Mouse (Mus musculus) embryonic facial prominence, embryonic 12.5 days (tissue): Measurements from ENCODE around the gene Nudt2. TPM values are rescaled to one million over a fixed set of nuclear protein-coding genes. Genes with fewer than 3 reads are reported as not detected.
"Not testable (repeated sequence)": the region's sequence is repeated elsewhere in the genome, so short reads cannot be mapped to it uniquely, and the experiment has no call there.

Experiments
- ATAC-seq: fragments of 200-750 bp; cut with Nextera tagmentation; 2 replicates; pipeline ENCODE4 v1.8.0; 2017; ENCODE audit not compliant: insufficient number of reproducible peaks, insufficient read depth, low FRiP score, low TSS enrichment
- H3K27ac ChIP-seq: fragments of 300-500 bp; sonication (generic); 2 replicates; pipeline ENCODE4 v1.5.1; 2016; ENCODE audit warnings: mild to moderate bottlenecking
- H3K27me3 ChIP-seq: fragments of 300-500 bp; sonication (generic); 2 replicates; pipeline ENCODE4 v1.6.1; 2016; ENCODE audit warnings: mild to moderate bottlenecking, moderate library complexity
- H3K36me3 ChIP-seq: fragments of 300-500 bp; sonication (generic); 2 replicates; pipeline ENCODE4 v1.6.1; 2016; ENCODE audit warnings: mild to moderate bottlenecking
- H3K4me1 ChIP-seq: fragments of 300-500 bp; sonication (generic); 2 replicates; pipeline ENCODE4 v1.6.1; 2016
- H3K4me2 ChIP-seq: fragments of 300-500 bp; sonication (generic); replicated peaks from 2 replicates; pipeline ENCODE4 v1.6.1; 2016; ENCODE audit warnings: mild to moderate bottlenecking, moderate library complexity
- H3K4me3 ChIP-seq: fragments of 300-500 bp; sonication (generic); 2 replicates; pipeline ENCODE4 v1.5.1; 2016; ENCODE audit warnings: mild to moderate bottlenecking
- H3K9ac ChIP-seq: fragments of 300-500 bp; sonication (generic); 2 replicates; pipeline ENCODE4 v1.6.1; 2016; ENCODE audit warnings: mild to moderate bottlenecking, moderate library complexity
- H3K9me3 ChIP-seq: fragments of 300-500 bp; sonication (generic); 2 replicates; pipeline ENCODE4 v1.6.1; 2016; ENCODE audit warnings: mild to moderate bottlenecking, moderate library complexity
- WGBS: fragments of 180-500 bp; shearing (Covaris S2); methylation state at CpG from one replicate; pipeline ENCODE4 v1.1.7; 2016; 5-methylcytosine and 5-hydroxymethylcytosine counted together
- polyA plus RNA-seq: library from polyadenylated mRNA; unstranded; fragments of >200 nt; fragmentation: Nextera tagmentation; extraction: Ambion mirVana; gene quantifications from 2 replicates; pipeline ENCODE4 v1.2.1, GENCODE M21; 2016

The Nudt2 gene
- 53.4 and 53.5 TPM in 2 replicates for polyA plus RNA-seq

DNA sequence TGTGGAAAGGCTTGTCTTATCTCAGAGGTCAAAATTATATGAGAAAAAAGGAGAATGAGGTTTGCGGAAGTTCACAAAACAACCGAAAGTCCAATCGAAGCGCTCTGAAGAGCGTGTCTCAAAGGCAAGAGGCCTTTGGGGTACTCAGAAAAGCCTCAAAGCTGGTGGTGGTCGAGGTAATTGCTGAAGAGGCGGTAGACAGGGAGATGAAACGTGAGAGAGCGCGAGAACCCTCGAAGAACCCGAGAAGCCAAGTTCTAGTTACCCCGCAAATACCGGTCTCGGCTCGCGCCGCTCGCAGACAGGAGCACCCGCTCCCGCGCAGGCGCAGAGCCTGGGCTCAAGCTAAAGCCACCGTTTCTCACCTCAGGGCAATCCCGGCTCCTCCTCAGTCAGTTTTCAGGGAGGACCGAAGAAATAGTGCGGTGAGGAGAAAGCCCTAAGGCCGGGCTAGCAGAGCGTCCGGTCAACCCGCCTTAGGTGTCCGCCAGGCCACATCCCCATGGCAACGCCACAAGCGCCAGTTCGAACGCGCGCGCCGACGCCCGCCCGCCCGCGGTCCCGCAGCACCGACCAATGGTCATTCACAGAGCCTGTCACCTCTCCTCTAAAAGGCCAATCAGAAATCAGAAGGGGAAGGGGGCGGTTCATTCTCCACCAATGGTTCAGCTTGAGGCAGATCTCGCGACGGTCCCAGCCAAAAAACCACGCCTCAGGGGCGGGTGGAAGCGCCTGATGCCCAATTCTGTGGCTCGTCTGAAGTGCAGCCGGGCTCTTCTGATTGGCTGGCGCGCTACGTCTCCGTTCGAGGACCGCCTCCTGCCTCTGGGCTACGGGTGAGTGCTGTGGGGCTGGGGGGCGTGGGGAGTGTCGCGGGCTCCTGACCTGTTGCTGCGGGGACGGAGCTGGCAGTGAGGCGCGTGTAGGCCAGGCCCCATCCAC is at the start of gene Nudt2, which contains the start of gene Kif24:
Gene Nudt2 (plus strand): TSS at position 807 of the 942 bp plus-strand sequence.
Gene Kif24 (minus strand): TSS at position 543 of the 942 bp plus-strand sequence.
- WGBS: under 1% methylated on average over 70 of the region's 70 CpGs

DNA sequence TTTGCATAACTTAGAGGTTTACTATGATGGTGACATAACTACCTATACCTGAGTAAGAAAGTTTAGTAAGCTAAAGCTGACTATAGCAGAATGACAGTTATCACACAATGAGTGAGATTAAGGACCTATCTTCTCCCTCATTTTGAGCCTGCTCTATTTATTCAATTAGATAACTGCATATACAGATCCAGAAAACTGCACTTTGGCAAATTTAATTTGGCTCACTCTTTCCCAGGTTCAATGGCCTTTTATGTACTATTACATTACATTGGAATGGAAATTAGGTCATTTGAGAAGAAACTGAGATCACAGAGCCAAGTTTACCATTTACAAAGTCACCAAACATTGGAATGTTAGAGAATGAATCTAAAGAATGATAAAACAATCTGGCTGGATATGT is 48.0 kb upstream of the Nudt2 start:
- no peak overlapping the region for H3K4me2 ChIP-seq
- H3K9ac ChIP-seq: no peak overlapping the region
- H3K4me3 ChIP-seq: no peak overlapping the region
- H3K27me3 ChIP-seq: no peaks in the 10 kb centered on the region
- H3K4me1 ChIP-seq: no peaks in the 10 kb centered on the region
- ATAC-seq: no peak
- no peak overlapping the region for H3K27ac ChIP-seq
- no peaks in the 10 kb centered on the region for H3K36me3 ChIP-seq
- H3K9me3 ChIP-seq: no peaks in the 10 kb centered on the region

More for the DNA sequence above, at the start of gene Nudt2, which contains the start of gene Kif24:
- H3K9me3 ChIP-seq: no peaks in the 10 kb centered on the region
- peak within 1 kb of the TSS; percentile 67 for H3K9ac ChIP-seq
- no peaks in the 10 kb centered on the region for H3K27me3 ChIP-seq
- H3K4me3 ChIP-seq: peak within 1 kb of the TSS; percentile 61
- H3K4me1 ChIP-seq: peaks cover 16% of the 10 kb centered on the region
- H3K36me3 ChIP-seq: 0 out of 2 replicates have a peak, but pooled peaks cover 3% of the 10 kb centered on the region
- H3K27ac ChIP-seq: peak within 1 kb of the TSS; percentile 70
- peak within 1 kb of the TSS; percentile 80 for H3K4me2 ChIP-seq
- peak; percentile 98 for ATAC-seq

DNA sequence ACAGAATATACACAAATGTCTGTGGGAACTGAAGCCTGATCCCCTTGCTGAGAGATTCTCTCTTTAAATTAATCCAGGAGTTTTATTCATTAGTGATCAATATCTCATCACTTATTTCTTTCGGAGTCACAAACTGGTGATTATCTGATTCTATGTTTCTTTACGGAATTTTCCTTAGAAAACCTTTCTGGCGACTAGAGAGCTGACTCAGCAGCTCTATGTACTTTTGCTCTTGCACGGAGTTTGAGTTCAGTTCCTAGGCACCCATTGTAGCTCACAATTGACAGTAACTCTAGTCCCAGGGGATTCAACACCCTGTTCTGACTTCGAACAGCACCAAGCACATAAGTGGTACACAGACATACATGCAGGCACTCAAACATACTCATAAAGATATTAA is 26.0 kb upstream of the Nudt2 start:
- H3K27me3 ChIP-seq: no peaks in the 10 kb centered on the region
- H3K9ac ChIP-seq: no peak overlapping the region
- 85% methylated on average over 5 of the region's 5 CpGs for WGBS
- H3K4me3 ChIP-seq: no peak overlapping the region
- no peak overlapping the region for H3K4me2 ChIP-seq
- ATAC-seq: no peak
- no peaks in the 10 kb centered on the region for H3K9me3 ChIP-seq
- H3K4me1 ChIP-seq: no peaks in the 10 kb centered on the region
- H3K27ac ChIP-seq: no peak overlapping the region
- 0 out of 2 replicates have a peak, but pooled peaks cover 3% of the 10 kb centered on the region for H3K36me3 ChIP-seq

DNA sequence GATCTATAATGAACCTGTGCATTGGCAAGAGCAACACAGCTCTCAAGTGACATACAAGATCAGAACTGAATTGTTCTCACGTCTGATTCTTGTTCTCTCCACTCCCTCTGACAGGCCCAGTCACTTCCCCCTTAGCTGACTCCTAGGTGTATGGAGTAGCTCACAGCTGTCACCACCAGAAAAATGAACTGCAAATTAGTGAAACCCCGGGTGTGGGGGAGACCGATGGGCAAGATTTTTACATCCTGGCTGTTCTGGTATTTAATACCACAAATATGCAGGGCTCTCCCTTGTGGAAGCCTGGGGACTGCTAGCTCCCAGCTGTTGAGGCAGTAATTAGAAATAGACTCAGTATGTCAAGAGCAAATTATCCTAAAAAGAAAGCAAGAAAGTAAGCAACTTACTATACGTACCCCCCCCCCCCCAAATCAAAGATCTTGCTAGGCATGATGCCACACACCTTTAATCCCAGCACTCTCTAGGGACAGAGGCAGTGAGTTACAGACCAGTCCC is 22.1 kb upstream of the Nudt2 start:
- no peak for ATAC-seq
- Histone ChIP-seq H3K9ac (no peak overlapping the region), H3K9me3 (no peaks in the 10 kb centered on the region), H3K27me3 (no peaks in the 10 kb centered on the region), H3K4me1 (no peaks in the 10 kb centered on the region), H3K27ac (no peak overlapping the region), H3K4me3 (no peak overlapping the region), H3K36me3 (peaks cover 8% of the 10 kb centered on the region; the same call in 1 of the 2 replicates), H3K4me2 (no peak overlapping the region)
- 63% methylated on average over 4 of the region's 4 CpGs for whole genome bisulfite sequencing

DNA sequence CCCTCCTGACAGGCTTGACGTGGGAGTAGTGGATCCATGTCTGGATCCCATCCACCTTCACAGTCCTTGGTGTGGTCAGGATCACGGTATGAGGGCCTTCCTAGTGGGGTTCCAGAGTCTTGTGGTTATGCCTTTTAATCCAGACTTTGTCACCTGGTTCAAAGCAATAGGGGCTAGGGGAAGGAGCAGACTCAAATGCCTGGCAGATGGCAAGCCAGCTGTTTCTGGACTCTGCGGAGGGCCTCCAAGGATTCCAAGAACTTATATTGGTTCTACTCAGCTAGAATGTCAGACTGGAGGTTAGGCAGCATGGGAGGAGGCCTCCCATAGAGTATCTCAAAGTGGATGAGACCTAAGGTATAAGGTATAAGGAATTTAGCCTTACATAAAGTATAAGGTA is 17.4 kb upstream of the Nudt2 start:
- no peaks in the 10 kb centered on the region for H3K27me3 ChIP-seq
- no peaks in the 10 kb centered on the region for H3K4me1 ChIP-seq
- H3K27ac ChIP-seq: no peak overlapping the region
- 96% methylated on average over 3 of the region's 3 CpGs for WGBS
- peaks cover 5% of the 10 kb centered on the region; the same call in 1 of the 2 replicates for H3K36me3 ChIP-seq
- ATAC-seq: no peak
- no peak overlapping the region for H3K9ac ChIP-seq
- H3K4me2 ChIP-seq: no peak overlapping the region
- no peaks in the 10 kb centered on the region for H3K9me3 ChIP-seq
- H3K4me3 ChIP-seq: no peak overlapping the region

DNA sequence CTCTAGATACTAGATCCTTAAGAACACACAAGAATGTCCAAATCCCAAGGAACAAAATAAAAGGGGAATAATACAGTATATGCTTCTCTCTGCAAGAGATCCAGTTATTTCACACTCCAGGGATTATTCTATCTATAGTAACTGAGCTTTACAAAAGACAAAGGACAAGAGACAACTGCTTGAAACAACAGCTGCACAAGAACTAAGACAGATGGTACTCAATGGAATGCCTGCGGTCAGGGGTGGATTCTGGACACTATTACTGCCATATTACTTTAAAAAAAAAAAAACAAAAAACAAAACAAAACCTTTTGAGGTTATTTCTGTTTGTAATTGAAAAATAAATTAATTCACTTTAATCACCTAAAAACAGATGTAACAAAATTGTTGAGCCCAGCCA is 4.3 kb upstream of the Nudt2 start:
- ATAC-seq: no peak
- H3K36me3 ChIP-seq: 0 out of 2 replicates have a peak, but pooled peaks cover 3% of the 10 kb centered on the region
- H3K27ac ChIP-seq: no peak overlapping the region
- 91% methylated on average over 1 of the region's 1 CpGs for WGBS
- no peak overlapping the region for H3K9ac ChIP-seq
- no peaks in the 10 kb centered on the region for H3K27me3 ChIP-seq
- no peak overlapping the region for H3K4me2 ChIP-seq
- no peaks in the 10 kb centered on the region for H3K9me3 ChIP-seq
- H3K4me3 ChIP-seq: no peak overlapping the region
- peaks cover 10% of the 10 kb centered on the region for H3K4me1 ChIP-seq

- not testable (repeated sequence) for H3K4me1 ChIP-seq
- WGBS: 52% methylated on average over 3 of the region's 3 CpGs
Observed at GRCm38 (mm10) chr4:41463051-41463738, 1.8 kb upstream of the Nudt2 start.

GRCm38 (mm10) chr4:41465287-41465665 is 325 bp downstream of the Nudt2 start:
- H3K27me3 ChIP-seq: no peaks in the 10 kb centered on the region
- H3K9me3 ChIP-seq: no peaks in the 10 kb centered on the region
- H3K36me3 ChIP-seq: 0 out of 2 replicates have a peak, but pooled peaks cover 3% of the 10 kb centered on the region
- no peak for ATAC-seq
- H3K4me3 ChIP-seq: peak overlapping the region; percentile 61
- WGBS: 5% methylated on average over 17 of the region's 17 CpGs
- peak overlapping the region; percentile 32; the same call in 1 of the 2 replicates for H3K27ac ChIP-seq
- peak overlapping the region; percentile 48 for H3K4me2 ChIP-seq
- H3K9ac ChIP-seq: peak overlapping the region; percentile 67
- peaks cover 18% of the 10 kb centered on the region for H3K4me1 ChIP-seq

More at GRCm38 (mm10) chr4:41463051-41463738, 1.8 kb upstream of the Nudt2 start:
- H3K27me3 ChIP-seq, H3K36me3 ChIP-seq, H3K9me3 ChIP-seq, ATAC-seq, H3K27ac ChIP-seq, H3K9ac ChIP-seq: not testable (repeated sequence)
- Histone ChIP-seq H3K4me3 (peak overlapping the region; percentile 61; the same call in 1 of the 2 replicates), H3K4me2 (peak overlapping the region; percentile 80)

- Histone ChIP-seq H3K9ac (no peak overlapping the region), H3K27ac (no peak overlapping the region), H3K36me3 (no peaks in the 10 kb centered on the region), H3K4me2 (no peak overlapping the region), H3K27me3 (no peaks in the 10 kb centered on the region), H3K9me3 (no peaks in the 10 kb centered on the region), H3K4me1 (peaks cover 21% of the 10 kb centered on the region), H3K4me3 (no peak overlapping the region)
- ATAC-seq: no peak
- WGBS: 56% methylated on average over 17 of the region's 17 CpGs
Observed at GRCm38 (mm10) chr4:41468396-41469080, 3.6 kb downstream of the Nudt2 start.

DNA sequence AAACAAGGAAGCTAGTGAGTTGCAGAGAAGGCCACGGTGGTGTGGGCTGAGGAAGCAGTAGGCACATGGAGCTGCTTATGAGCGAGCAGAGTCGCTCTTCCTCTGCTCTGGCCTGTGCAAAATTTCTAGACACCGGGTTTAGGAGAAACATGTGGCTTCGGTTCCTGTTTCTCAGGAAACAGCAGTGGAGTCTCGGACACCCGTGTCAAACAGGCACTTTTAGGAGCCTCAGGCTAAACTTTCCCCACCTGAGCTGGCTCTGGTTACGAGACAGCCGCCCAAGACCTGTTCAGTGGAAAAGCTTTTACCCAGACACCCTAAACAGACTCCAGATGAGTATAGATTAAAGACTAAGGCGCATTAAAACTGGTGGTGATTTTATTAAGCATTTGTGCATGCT is 4.2 kb downstream of the Nudt2 start:
- no peak overlapping the region for H3K4me3 ChIP-seq
- H3K27ac ChIP-seq: peak overlapping the region; percentile 63; the same call in 1 of the 2 replicates
- no peak for ATAC-seq
- H3K27me3 ChIP-seq: no peaks in the 10 kb centered on the region
- H3K9me3 ChIP-seq: no peaks in the 10 kb centered on the region
- H3K9ac ChIP-seq: no peak overlapping the region
- no peak overlapping the region for H3K4me2 ChIP-seq
- WGBS: 36% methylated on average over 10 of the region's 10 CpGs
- H3K36me3 ChIP-seq: no peaks in the 10 kb centered on the region
- H3K4me1 ChIP-seq: peaks cover 16% of the 10 kb centered on the region; the same call in 1 of the 2 replicates
